Mouse (Mus musculus) macrophage (primary cell): Measurements from ENCODE around the gene Rps6ka5. TPM values are rescaled to one million over a fixed set of nuclear protein-coding genes. Genes with fewer than 3 reads are reported as not detected.

Experiments used
- H3K27ac ChIP-seq: fragments of 350-480 bp; formaldehyde crosslinking; 2 replicates; pipeline ENCODE4 v1.9.0; 2021
- H3K36me3 ChIP-seq: fragments of 350-480 bp; formaldehyde crosslinking; 2 replicates; pipeline ENCODE4 v1.9.0; 2021; ENCODE audit errors: inconsistent target
- H3K4me3 ChIP-seq: fragments of 350-480 bp; formaldehyde crosslinking; 2 replicates; pipeline ENCODE4 v1.9.0; 2021; ENCODE audit errors: inconsistent target
- H3K79me2 ChIP-seq: fragments of 350-480 bp; formaldehyde crosslinking; 2 replicates; pipeline ENCODE4 v1.9.0; 2021; ENCODE audit errors: inconsistent target
- WGBS: methylation state at CpG from one replicate; pipeline ENCODE4 v1.1.7; 2026; ENCODE audit warnings: inconsistent platforms; ENCODE audit not compliant: missing documents; 5-methylcytosine and 5-hydroxymethylcytosine counted together
- polyA plus RNA-seq: library from polyadenylated mRNA; stranded (reverse); fragments of 250-400 nt; gene quantifications from 3 replicates; pipeline ENCODE4 v1.2.4, GENCODE M21; 2018; ENCODE audit warnings: inconsistent platforms

Rps6ka5 gene
- polyA plus RNA-seq, 1 experiment from 2014 or later = 1.5 TPM

DNA sequence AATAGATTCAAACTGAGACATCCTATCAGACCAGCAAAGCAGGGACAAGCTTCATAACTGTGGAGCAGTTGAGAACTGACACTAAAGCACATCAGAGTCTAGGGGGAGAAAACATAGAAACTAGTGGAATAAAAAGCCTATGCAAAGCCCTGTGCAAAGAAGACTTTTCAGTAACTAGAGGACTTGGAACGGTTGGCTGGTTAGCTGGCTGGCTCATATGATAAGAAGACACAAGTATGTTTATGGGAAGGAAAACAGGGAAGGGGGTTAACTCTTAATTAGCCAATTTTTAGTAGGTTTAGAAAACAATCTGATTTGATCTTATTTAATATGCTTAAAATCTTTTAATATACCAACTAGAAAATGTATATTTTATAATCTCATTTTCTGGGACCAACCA lies 16.4 kb downstream of the Rps6ka5 start:
- no peaks in the 10 kb centered on the region for H3K36me3 ChIP-seq
- WGBS = 27% methylated on average over 1 of the region's 1 CpGs
- no peak overlapping the region for H3K27ac ChIP-seq
- H3K4me3 ChIP-seq = no peak overlapping the region
- peaks cover 62% of the 10 kb centered on the region for H3K79me2 ChIP-seq

DNA sequence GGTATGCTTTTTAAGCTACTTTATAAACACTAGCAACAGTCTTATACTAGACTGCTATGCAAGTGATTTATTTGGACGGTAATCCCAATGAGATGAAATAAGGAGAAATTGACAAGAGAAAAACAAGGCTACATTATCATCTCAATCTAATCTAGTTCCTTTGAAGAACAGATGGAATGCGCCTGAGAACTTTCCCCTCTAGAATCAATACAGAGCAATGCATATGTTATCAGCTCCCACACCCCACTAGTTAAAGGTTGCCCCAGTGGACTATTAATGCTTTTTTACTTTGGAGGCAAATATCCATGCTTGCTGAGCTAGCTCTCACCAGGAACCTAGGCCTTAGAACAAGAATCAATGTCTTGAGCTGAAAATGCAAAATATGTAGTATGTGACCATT lies 19.5 kb downstream of the Rps6ka5 start:
- Histone ChIP-seq H3K79me2 (peaks cover 37% of the 10 kb centered on the region; the same call in 1 of the 2 replicates), H3K4me3 (no peak overlapping the region), H3K36me3 (no peaks in the 10 kb centered on the region), H3K27ac (no peak overlapping the region)
- WGBS = 100% methylated on average over 2 of the region's 2 CpGs

DNA sequence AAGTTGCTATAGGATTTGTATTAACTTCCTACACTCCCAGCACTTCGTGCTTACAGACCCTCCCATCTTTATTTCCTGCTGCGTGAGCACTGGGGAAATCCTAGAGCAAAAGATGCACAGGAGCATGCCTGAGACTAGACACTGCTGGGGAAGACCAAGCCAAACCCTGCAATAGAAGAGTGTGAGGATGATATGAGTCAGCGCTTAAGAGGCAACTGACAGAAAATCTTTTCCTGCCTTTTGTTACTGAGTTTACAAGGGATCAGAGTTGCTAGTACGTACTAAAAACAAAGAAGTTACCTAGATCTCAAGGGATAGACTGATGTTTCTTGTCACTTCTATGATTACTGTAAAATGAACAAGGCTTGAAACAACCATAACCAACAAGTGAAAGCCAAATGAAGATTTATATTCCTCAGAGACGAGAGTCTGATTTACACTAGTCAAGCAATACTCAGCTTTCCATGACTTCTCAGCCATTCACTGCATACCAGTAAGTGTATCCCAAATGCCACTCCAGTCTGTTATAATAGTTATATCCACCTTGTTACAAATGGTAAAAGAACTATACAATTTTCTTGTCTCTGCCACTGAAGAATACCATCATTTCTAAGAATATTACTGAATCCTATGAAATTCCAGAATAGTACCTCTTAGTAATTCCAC lies 21.6 kb downstream of the Rps6ka5 start:
- no peaks in the 10 kb centered on the region for H3K36me3 ChIP-seq
- 75% methylated on average over 5 of the region's 5 CpGs for WGBS
- H3K4me3 ChIP-seq = no peak overlapping the region
- peaks cover 32% of the 10 kb centered on the region for H3K79me2 ChIP-seq
- H3K27ac ChIP-seq = no peak overlapping the region

DNA sequence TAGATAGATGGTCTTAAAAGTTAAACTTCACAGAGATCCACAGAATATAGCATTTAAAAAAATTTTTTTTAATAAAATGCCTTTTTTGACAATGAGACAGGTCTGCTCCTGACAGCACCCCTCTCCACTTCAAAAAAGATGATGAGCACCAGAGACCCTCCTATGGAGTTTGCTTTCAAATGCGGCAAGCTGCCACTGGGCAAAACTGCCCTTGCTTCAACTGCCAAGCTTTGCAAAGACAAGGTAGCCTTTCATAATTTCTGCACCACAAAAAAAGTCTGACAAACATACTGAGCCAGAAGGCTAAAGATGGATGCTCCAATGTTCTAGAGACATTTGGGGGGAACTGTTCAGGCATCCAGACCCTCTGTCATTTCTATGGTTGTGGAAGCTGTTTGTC lies 28.8 kb downstream of the Rps6ka5 start:
- Histone ChIP-seq H3K36me3 (no peaks in the 10 kb centered on the region), H3K27ac (no peak overlapping the region), H3K4me3 (no peak overlapping the region), H3K79me2 (peaks cover 11% of the 10 kb centered on the region)
- WGBS = 92% methylated on average over 1 of the region's 1 CpGs

DNA sequence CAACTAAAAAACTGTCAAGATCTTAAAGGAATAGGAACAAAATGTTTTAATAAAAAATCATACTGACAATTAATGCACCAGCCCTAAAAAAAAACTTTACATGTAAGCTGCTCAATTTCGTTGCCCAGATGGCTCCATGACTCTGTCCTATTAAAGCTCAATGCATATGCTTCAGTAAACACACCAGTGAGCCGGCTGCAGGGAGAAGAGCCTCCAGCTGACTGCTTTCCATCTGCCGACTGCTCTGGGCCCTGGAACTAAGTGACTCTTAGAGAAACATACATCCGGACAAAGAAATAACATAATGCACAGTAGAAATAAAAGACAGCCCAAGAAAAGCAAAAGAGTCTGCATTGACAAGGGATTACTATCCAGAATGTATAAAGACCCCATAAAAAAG lies 30.2 kb downstream of the Rps6ka5 start:
- H3K27ac ChIP-seq = no peak overlapping the region
- 91% methylated on average over 4 of the region's 4 CpGs for WGBS
- H3K79me2 ChIP-seq = peaks cover 11% of the 10 kb centered on the region
- H3K36me3 ChIP-seq = no peaks in the 10 kb centered on the region
- no peak overlapping the region for H3K4me3 ChIP-seq

GRCm38 (mm10) chr12:100695252-100695651 lies 31.5 kb downstream of the Rps6ka5 start:
- Histone ChIP-seq H3K36me3 (no peaks in the 10 kb centered on the region), H3K4me3 (no peak overlapping the region), H3K79me2 (peaks cover 3% of the 10 kb centered on the region; the same call in 1 of the 2 replicates), H3K27ac (no peak overlapping the region)
- WGBS = 87% methylated on average over 3 of the region's 3 CpGs

DNA sequence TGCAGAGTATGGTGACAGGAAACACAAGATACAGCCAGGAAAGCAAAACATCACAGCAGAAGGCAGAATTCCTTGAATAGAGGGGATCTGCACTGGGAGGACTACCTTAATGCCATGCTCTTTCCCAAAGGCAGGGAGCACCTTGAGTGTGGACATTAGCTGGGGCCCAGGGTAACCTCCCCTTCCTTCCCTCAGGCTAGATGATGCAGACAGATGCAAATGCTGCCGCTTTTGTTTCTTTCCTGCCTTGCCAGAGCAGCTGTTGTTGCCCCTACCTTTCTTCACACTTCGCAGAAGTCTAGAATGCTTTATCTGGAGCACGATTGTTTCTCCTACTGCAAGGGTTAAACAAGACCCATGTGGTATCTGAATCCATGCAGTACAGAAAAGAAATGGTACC lies 34.6 kb downstream of the Rps6ka5 start:
- WGBS = 70% methylated on average over 3 of the region's 3 CpGs
- Histone ChIP-seq H3K79me2 (no peaks in the 10 kb centered on the region), H3K27ac (no peak overlapping the region), H3K36me3 (no peaks in the 10 kb centered on the region), H3K4me3 (no peak overlapping the region)

DNA sequence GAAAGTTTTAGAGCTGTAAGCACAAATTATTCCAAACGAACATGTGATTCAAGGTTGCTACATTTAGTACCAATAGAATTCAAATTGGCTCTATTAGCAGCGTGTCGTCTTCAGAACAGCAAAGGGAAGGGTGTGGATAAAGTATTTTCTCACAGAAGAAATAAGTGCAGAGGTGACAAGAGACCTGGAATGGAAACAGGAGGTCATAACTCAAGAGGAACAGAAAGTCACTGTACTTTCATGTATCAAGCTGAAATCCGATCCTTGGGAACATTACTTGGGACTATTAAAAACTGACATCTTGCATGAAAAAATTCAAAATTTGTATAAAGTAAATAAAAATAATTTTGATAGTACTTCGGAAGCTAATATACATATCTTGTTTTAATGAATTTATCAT lies 36.3 kb downstream of the Rps6ka5 start:
- WGBS = 93% methylated on average over 5 of the region's 5 CpGs
- Histone ChIP-seq H3K79me2 (no peaks in the 10 kb centered on the region), H3K27ac (no peak overlapping the region), H3K36me3 (no peaks in the 10 kb centered on the region), H3K4me3 (no peak overlapping the region)

DNA sequence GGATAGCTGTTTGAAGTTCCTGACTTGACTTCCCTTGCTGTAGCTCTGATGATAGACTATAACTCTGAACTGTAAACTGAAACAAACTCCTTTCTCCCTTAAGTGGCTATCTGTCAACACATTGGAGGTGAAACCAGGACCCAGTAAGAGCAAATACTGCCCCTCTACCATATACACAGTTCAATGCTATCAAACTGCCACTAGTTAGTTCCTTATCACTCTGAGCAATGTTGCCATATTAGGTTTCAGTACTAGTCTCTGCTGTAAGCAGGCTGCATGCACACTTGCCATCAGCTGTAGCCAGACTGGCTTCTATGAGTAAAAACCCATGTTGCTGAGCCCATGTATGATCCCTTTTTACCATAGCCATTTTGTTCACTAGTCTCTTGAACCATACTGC lies 38.6 kb downstream of the Rps6ka5 start:
- Histone ChIP-seq H3K36me3 (no peaks in the 10 kb centered on the region), H3K4me3 (no peak overlapping the region), H3K79me2 (no peaks in the 10 kb centered on the region), H3K27ac (no peak overlapping the region)

DNA sequence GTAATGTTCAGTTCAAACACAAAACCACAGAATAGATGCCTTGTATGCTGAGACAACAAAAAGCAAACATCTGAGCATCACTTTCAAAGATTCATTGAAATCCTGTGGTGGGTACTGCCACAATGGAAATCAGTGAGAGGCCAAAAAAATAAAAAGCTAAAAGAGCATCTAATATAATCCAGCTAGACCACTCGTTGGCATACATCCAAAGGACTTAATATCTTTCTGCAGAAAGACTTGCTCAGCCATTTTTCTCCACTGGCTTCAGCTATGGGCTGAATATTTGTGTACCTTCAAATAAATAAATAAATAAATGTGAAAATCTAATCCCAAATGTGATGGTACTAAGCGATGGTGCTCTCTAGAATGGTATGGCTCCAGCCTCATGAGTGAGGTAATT lies 39.8 kb downstream of the Rps6ka5 start:
- WGBS = 96% methylated on average over 2 of the region's 2 CpGs
- Histone ChIP-seq H3K27ac (no peak overlapping the region), H3K4me3 (no peak overlapping the region), H3K79me2 (no peaks in the 10 kb centered on the region), H3K36me3 (no peaks in the 10 kb centered on the region)

DNA sequence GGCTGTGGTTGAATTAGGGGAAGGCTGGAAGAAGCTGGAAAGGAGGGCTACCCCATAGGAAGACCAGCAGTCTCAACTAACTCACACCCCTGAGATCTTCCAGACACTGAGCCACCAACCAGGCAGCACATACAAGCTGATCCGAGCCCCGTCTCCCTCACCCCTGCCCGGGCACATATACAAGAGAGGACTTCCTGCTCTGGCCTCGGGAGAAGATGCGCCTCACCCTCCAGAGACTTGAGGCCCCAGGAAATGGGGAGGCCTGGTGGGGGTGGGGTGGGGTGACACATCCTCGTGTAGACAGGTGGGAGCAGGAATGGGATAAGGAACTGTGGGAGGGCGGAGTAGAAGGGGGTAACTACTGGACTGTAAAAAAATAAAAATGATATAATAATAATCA lies 45.0 kb downstream of the Rps6ka5 start:
- no peak overlapping the region for H3K27ac ChIP-seq
- no peaks in the 10 kb centered on the region for H3K36me3 ChIP-seq
- WGBS = 72% methylated on average over 7 of the region's 7 CpGs
- no peaks in the 10 kb centered on the region for H3K79me2 ChIP-seq
- no peak overlapping the region for H3K4me3 ChIP-seq

DNA sequence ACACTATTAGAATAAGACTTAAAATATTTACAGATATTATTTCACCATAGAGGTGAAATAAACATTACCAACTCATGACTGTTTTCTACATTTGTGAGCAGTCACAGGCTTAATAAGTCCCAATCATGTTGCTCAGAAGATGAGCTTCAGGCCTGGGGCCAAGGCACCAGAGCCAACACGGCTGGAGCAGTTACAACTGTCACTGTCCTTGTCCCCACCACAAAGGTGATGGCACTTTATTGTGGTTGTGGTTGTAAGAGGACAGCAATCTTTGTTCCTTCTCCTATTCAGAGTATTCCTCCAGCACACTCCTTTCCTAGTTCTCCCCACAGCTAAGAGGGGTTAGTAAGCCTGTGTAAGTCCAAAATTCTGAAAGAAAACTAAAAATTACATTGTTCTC lies 45.5 kb downstream of the Rps6ka5 start:
- H3K79me2 ChIP-seq = no peaks in the 10 kb centered on the region
- no peak overlapping the region for H3K4me3 ChIP-seq
- H3K36me3 ChIP-seq = no peaks in the 10 kb centered on the region
- H3K27ac ChIP-seq = no peak overlapping the region
- WGBS = 69% methylated on average over 1 of the region's 1 CpGs

GRCm38 (mm10) chr12:100680676-100681075 lies 46.1 kb downstream of the Rps6ka5 start:
- 87% methylated on average over 5 of the region's 5 CpGs for WGBS
- Histone ChIP-seq H3K4me3 (no peak overlapping the region), H3K79me2 (no peaks in the 10 kb centered on the region), H3K27ac (no peak overlapping the region), H3K36me3 (no peaks in the 10 kb centered on the region)

- Histone ChIP-seq H3K27ac (no peak overlapping the region), H3K79me2 (no peaks in the 10 kb centered on the region), H3K4me3 (no peak overlapping the region), H3K36me3 (no peaks in the 10 kb centered on the region)
- WGBS = 69% methylated on average over 2 of the region's 2 CpGs
Measured at GRCm38 (mm10) chr12:100670647-100671199, 56.1 kb downstream of the Rps6ka5 start.

DNA sequence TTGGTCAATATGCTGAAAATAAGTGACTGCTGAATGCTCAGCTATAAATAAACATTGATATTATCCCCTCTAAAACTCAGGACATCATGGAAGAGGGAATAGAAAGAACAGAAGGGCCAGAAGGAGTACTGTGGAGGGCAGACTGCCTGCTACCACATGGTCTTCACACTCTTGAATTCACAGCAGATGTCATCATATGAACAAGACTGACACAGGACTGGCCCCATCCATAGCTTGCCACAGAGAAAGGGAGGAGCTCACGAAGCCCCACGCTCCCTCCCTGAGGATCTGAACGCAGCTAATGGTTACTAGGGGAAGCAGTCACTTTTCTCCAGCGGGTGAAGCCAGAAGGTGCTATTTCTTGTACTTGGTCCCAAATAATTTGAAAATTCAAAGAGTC lies 61.5 kb downstream of the Rps6ka5 start:
- no peak overlapping the region for H3K4me3 ChIP-seq
- H3K36me3 ChIP-seq = no peaks in the 10 kb centered on the region
- no peaks in the 10 kb centered on the region for H3K79me2 ChIP-seq
- no peak overlapping the region for H3K27ac ChIP-seq
- WGBS = 90% methylated on average over 4 of the region's 4 CpGs

DNA sequence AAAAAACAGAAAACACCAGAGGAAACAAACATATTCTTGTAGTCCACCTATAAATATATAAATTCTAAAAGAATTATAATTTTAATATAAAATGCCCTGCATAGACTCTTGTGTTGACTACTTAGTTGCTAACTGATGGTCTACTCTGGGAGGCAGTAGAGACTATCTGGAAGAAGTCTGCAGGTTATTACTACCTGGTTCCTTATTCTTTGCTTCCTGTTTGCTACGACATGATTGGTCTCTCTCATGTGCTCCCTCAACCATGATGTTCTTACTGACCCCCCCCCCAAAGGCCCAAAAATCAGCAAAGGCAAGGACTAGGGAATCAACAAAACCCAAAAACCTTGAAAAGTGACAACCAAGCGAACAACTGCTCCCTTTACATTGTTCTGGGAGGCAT lies 66.7 kb downstream of the Rps6ka5 start:
- 62% methylated on average over 2 of the region's 2 CpGs for whole genome bisulfite sequencing
- Histone ChIP-seq H3K4me3 (no peak overlapping the region), H3K27ac (no peak overlapping the region), H3K79me2 (no peaks in the 10 kb centered on the region), H3K36me3 (no peaks in the 10 kb centered on the region)
